Mouse (Mus musculus) ES-E14 (cell line): ENCODE results near the gene Mpig6b. TPM values are rescaled to one million over a fixed set of nuclear protein-coding genes. Genes with fewer than 3 reads are reported as not detected.

Experiments
- DNase-seq: peaks from one replicate; pipeline ENCODE4 v3.0.0-alpha.2; 2013; ENCODE audit warnings: low read depth, low spot score
- H3K27ac ChIP-seq: 2 replicates; pipeline ENCODE4 v1.5.1; 2012; ENCODE audit warnings: low read depth, mild to moderate bottlenecking, low read length, moderate library complexity, mixed read lengths; ENCODE audit not compliant: poor library complexity, insufficient read depth, severe bottlenecking
- H3K36me3 ChIP-seq: 2 replicates; pipeline ENCODE4 v1.6.1; 2012; ENCODE audit warnings: mild to moderate bottlenecking, low read length, moderate library complexity, mixed read lengths; ENCODE audit not compliant: control insufficient read depth, poor library complexity, insufficient read depth, severe bottlenecking
- H3K4me1 ChIP-seq, 2 experiments: fragments of 150-350 bp in 1 of 2; sonication (generic) in 1 of 2; 2 replicates each; pipeline ENCODE4 v1.6.1; 2012; ENCODE audit warnings: low read length in 2 of 2, mild to moderate bottlenecking in 1 of 2, mixed read lengths in 1 of 2; ENCODE audit not compliant: control insufficient read depth in 2 of 2, insufficient read depth in 2 of 2, poor library complexity in 1 of 2
- H3K4me3 ChIP-seq, 2 experiments: fragments of 150-350 bp in 1 of 2; sonication (generic) in 1 of 2; 2 replicates each; pipeline ENCODE4 v1.5.1; 2012; ENCODE audit warnings: low read length in 2 of 2, low read depth in 1 of 2, mild to moderate bottlenecking in 1 of 2, mixed read lengths in 1 of 2; ENCODE audit not compliant: insufficient read depth in 1 of 2, poor library complexity in 1 of 2, severe bottlenecking in 1 of 2
- H3K9ac ChIP-seq: 2 replicates; pipeline ENCODE4 v1.6.1; 2012; ENCODE audit warnings: low read depth, mild to moderate bottlenecking, low read length, mixed read lengths; ENCODE audit not compliant: poor library complexity, insufficient read depth, severe bottlenecking
- H3K9me3 ChIP-seq: fragments of 150-350 bp; sonication (generic); 2 replicates; pipeline ENCODE4 v1.6.1; 2012; ENCODE audit warnings: low read depth, mild to moderate bottlenecking, low read length; ENCODE audit not compliant: control insufficient read depth, insufficient read depth
- CHD2 ChIP-seq: IDR thresholded peaks from 2 replicates; pipeline ENCODE4 v1.6.1; 2014; ENCODE audit warnings: mild to moderate bottlenecking, low read depth, low read length, inconsistent platforms
- HCFC1 ChIP-seq: IDR thresholded peaks from 2 replicates; pipeline ENCODE4 v1.6.1; 2012; ENCODE audit warnings: low read length, inconsistent platforms, borderline replicate concordance; ENCODE audit not compliant: insufficient read depth
- MAFK ChIP-seq: IDR thresholded peaks from 2 replicates; pipeline ENCODE4 v1.6.1; 2014; ENCODE audit warnings: mild to moderate bottlenecking, low read depth, low read length, inconsistent platforms; ENCODE audit not compliant: insufficient read depth
- ZC3H11A ChIP-seq: IDR thresholded peaks from 2 replicates; pipeline ENCODE4 v1.6.1; 2012; ENCODE audit warnings: low read depth, mild to moderate bottlenecking, inconsistent platforms, low read length, borderline replicate concordance
- ZNF384 ChIP-seq: IDR thresholded peaks from 2 replicates; pipeline ENCODE4 v1.6.1; 2012; ENCODE audit warnings: low read depth, low read length, inconsistent platforms
- in situ Hi-C, 2 experiments: fragments of 600-800 bp; cut with MboI; formaldehyde crosslinking; loops; one replicate each; pipeline ENCODE4 v1.15.1; 2025; ENCODE audit warnings: low sequenced_read_pairs in 2 of 2, inconsistent platforms in 1 of 2; ENCODE audit not compliant: unreplicated experiment in 2 of 2
- total RNA-seq: library from RNA; depleted of rRNA; stranded (reverse); fragments of 300-350 nt; gene quantifications from 2 replicates; pipeline ENCODE4 v1.2.3, GENCODE M21; 2012

The Mpig6b gene
- total RNA-seq, 1 experiment = not detected

DNA sequence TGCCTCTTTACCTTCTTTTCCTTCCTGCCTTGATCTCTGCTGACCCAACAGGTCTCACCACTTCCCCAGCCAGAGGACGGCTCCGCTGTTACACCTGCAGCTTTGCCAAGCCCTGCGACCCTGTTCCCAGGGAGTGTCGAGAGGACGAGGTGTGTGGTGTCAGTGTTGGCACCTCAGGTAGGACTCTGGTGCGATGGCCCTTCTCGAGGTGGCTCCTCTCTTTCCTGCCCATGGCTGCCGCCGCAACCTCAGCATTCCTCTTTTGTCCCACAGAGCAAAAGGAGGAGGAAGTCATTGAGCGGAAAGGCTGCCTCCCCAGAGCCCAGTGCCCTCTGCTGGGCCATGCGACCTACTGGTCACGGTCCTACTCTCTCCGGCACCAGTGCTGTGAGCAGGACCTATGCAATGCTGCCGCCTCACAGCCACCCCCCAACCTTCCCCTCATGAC is 11.8 kb upstream of the Mpig6b start, which contains the start of gene Ly6g6d:
Ly6g6d (minus strand) TSS at position 280 of the 448 bp plus-strand sequence.
- H3K36me3 ChIP-seq = no peaks in the 10 kb centered on the region
- peak within 1 kb of the TSS; percentile 52 to 54 for H3K4me3 ChIP-seq
- DNase-seq = no peak
- H3K9me3 ChIP-seq = no peaks in the 10 kb centered on the region
- peak within 1 kb of the TSS; percentile 90 for H3K27ac ChIP-seq
- peak within 1 kb of the TSS; percentile 61 for H3K9ac ChIP-seq
- in situ Hi-C loops = no loop called here
- H3K4me1 ChIP-seq = peaks cover 11 to 17% of the 10 kb centered on the region in 2 experiments
- TF ChIP-seq ZNF384 (no peak), MAFK (no peak), HCFC1 (no peak), ZC3H11A (no peak), CHD2 (no peak)

DNA sequence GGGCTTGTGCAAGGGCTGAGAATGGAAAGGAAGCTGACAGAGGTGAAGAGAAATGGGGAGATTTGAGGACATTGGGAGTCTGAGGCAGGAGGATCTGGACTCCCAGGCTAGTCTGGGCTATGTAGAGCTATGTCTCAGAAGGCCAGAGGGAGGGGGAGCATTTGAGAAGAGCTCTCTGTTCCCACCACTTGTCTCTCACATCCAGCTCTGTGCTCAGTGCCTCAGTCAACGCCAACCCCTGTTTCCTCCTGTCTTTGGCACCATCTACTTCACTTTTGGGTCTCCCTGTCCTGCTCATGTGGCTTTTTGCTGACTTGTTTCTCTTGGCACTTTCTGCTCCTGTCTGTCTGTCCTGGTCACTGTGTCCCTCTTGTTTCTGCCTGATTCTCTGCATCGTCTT is 11.3 kb upstream of the Mpig6b start:
- no peak for TF ChIP-seq ZNF384
- TF ChIP-seq HCFC1 = no peak
- TF ChIP-seq ZC3H11A = no peak
- no peak for TF ChIP-seq MAFK
- no peak for TF ChIP-seq CHD2
- Histone ChIP-seq H3K9ac (peak overlapping the region; percentile 18; the same call in 1 of the 2 replicates), H3K27ac (peak overlapping the region; percentile 90), H3K4me1 (peaks cover 11 to 17% of the 10 kb centered on the region in 2 experiments), H3K36me3 (no peaks in the 10 kb centered on the region), H3K9me3 (no peaks in the 10 kb centered on the region), H3K4me3 (peak overlapping the region; percentile 52 to 54)
- no peak for DNase-seq
- in situ Hi-C loops = no loop called here

DNA sequence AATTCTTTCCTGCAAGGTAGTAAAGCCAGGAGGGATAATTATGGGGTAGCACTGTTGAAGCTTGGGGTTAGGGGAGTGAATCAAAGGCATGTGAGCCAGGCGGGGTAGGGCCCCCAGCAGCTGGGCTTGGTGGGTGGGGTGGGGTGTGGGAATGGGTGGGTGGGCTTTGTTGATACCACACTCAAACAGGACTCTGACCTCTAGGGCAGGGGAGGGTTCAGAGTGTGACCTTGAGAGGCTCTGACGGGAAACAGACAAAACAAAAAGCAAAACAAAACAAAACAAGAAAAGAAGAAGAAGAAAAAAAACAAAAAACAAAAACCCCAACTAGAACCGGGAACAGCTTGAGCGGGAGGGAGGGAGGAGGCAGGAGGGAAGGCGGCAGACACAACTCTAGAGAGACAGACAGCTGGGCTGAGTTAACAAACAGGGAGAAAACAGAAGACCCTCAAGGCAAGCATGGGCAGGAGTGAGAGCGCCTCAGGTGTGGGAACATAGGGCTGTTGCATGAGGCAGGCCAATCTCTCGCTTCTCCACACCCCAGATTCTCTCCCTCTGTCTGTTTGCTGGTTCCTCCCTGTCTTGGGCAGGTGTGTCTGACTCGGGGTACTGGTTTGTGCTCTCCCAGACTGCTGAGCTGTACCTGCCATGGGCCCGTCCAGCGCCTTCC is 10.7 kb upstream of the Mpig6b start, which contains the start of gene Ly6g6e:
Ly6g6e (plus strand) TSS at position 396 of the 670 bp plus-strand sequence.
- Histone ChIP-seq H3K4me3 (peak within 1 kb of the TSS; percentile 52 to 54), H3K9ac (peak within 1 kb of the TSS; percentile 61), H3K27ac (peak within 1 kb of the TSS; percentile 90), H3K4me1 (peaks cover 15 to 17% of the 10 kb centered on the region in 2 experiments), H3K36me3 (no peaks in the 10 kb centered on the region), H3K9me3 (no peaks in the 10 kb centered on the region)
- TF ChIP-seq ZC3H11A (no peak), MAFK (no peak), ZNF384 (0 out of 2 replicates have a peak, but pooled peaks have one; percentile 49), HCFC1 (0 out of 2 replicates have a peak, but pooled peaks have one; percentile 28)
- peak; percentile 43 for DNase-seq
- in situ Hi-C loops = no loop called here

DNA sequence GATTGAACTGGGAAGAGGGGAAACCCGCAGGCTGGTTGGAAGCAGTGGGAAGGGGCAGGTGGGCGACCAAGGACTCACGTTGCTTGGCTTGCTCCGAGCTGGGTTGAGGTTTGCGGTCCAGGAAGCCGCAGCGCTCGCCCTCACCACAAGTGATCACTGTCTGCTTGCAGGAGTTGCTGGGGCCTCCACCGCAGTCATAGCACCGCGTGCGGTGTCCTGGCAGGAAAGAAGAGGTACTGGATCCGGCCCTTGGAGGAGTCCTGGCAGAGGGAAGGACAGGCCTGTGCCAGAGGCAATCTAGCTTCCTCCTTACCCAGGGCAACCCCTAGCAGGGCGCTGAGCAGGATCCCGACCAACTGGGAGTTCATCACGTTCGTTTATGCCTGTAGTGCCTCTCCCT is 8.1 kb upstream of the Mpig6b start:
- in situ Hi-C loops = no loop called here
- DNase-seq = no peak
- H3K9ac ChIP-seq = peak overlapping the region; percentile 52
- H3K36me3 ChIP-seq = no peaks in the 10 kb centered on the region
- H3K4me3 ChIP-seq = peak overlapping the region; percentile 16 to 57
- no peak overlapping the region for H3K27ac ChIP-seq
- TF ChIP-seq MAFK (no peak), ZC3H11A (no peak), CHD2 (no peak), HCFC1 (no peak), ZNF384 (no peak)
- H3K9me3 ChIP-seq = no peaks in the 10 kb centered on the region
- peaks cover 16 to 20% of the 10 kb centered on the region in 2 experiments for H3K4me1 ChIP-seq
